Mouse (Mus musculus) ES-Bruce4 (cell line): Measurements from ENCODE around the gene Stra6.

Source experiments
- CTCF ChIP-seq: IDR thresholded peaks from one replicate; pipeline ENCODE4 v1.8.1; 2011; ENCODE audit warnings: low read depth, low read length
- EP300 ChIP-seq: IDR thresholded peaks from 2 replicates; pipeline ENCODE4 v1.6.1; 2011; ENCODE audit warnings: low read depth, low read length; ENCODE audit not compliant: insufficient read depth
- POLR2A ChIP-seq: IDR thresholded peaks from one replicate; pipeline ENCODE4 v1.8.1; 2011; ENCODE audit warnings: low read length; ENCODE audit not compliant: insufficient read depth

- TF ChIP-seq POLR2A: no peak
- no peak for TF ChIP-seq CTCF
- no peak for TF ChIP-seq EP300
These were observed 111.2 kb downstream of the Stra6 start for GRCm38 (mm10) chr9:58174818-58175251.
